Mouse (Mus musculus): ENCODE data around the gene Gm37240.

Gene Gm37240

DNA sequence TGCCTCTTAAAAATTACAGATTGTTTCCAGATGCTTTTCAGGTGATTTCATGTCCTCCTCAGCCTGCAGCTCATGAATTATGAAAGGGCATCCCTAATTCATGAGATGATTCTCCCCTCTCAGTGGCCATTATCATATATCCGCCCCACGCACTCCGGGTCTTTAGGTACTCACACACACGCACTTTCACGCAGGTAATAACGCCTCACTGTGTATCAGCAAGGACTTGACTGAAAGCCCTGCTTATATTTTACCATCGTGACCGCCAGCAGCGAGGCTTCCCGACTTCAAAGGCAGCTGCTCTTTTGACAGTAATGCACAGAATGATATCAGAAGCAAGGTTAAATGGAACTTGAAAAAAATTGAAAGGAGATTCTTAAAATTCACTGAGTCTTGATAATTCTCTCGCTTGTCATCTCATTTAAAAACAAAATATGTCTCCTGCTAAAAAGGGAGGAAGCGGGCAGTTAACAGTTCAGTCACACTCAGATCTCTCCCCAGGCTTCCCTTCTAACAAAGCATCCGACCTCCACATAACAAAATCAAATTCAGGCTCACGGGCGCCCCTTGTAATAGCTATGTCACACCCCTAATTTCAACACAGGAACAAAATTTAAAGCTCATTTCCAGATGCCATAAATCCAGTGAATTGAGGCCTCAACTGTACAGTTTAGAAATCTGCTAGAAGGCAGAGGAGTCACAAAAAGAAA lies 66.3 kb downstream of the Gm37240 start:
- no peak for DNase-seq

DNA sequence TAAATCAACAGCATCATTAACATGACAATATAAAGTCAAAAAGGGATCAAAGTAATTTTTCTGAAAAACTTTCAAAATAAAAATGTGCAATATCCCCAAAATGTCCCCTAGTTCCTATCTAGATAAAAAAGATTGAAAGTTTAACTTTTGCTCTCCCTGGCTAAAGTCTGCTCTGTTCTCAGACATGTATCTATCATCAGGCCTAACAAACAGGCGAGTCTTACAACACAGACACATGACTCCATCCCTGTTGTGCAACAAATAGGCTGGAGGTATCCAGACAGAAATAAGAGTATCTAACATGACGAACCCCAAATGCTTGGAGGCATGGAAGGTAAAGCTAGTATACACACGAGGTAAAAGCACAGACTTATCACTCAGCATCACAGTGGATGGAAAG lies 68.0 kb downstream of the Gm37240 start:
- no peak for DNase-seq

DNA sequence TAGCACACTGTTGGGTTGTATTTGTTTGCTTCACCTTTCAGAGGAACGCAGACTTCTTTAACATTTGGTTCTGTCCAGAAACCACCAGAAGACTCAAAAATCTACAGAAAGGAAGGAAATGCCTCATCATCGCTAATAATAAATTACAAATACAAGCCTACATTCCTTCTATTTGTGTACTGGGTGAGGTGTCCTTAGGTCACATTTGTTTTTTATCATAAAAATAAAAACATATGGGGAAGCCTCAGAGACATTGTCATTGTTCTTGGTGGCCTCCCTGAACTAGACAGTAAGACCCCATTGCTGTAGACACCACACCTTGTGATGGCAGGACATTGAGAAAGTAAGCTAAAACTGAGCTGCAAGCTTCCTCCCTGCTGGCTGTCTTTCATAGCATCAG lies 70.1 kb downstream of the Gm37240 start, which contains the start of gene Fam160a1:
Gene Fam160a1, minus strand, starts transcription at position 101 of the 400 bp plus-strand sequence.
- DNase-seq, result no peak

DNA sequence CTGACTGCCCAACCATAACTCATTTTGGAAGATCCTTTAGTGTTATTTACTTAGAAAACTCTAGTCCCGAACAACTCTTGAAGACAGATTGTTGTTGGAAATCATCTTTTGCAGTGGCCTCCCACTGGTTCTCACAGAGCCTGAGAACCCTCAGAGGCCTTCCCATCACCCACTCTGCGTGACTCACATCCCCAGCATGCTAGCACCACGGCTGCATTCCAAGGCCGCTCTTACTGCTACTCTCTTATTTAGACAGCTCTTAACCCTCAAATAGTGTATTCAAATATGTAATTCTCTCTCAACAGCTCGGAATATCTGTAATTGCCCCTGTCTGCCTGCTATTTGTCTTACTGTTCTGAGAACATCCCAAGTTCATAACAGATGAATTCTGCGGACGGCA lies 73.1 kb downstream of the Gm37240 start:
- peak; percentile 16 for DNase-seq

DNA sequence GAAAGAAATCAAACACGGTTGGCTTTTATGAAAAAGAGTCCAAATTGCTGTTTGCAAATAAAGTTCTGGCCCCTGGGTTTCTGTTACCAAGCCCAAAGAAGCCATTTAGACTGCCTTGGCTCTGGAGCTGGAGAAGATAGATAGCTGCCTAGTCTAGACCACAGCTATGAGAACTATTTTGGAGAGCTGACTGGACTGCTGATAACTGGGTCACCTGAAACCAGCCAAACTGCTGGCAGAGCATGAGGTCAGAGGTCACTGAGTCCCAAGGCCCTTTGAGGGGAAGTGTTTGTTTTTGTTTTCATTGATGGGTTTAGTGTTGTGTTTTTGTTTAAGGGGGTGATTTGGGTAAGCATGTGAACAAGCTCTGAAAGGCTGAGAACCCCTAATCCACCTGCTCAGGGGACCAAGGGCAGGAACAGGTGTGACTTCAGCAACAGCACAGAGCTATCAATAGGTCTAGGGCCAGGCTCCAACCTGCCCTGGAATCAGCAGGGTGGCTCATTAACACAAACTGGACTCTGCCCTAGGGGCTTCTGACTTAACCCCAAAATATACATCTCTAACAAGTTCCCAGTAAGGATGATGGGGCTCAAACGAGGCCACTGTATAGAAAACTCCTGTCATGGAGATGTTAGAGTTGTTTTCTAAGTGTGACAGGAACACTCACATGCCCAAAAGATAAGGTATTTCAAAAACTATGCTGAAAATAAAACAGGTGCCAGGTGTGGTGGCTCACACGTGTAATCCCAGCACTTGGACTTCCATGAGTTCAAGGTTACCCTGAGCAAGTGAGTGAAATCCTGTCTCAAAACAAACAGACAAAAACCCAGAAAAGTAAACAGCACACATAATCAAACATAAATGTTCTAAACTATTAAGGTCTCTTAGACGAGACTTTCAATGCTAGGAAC lies 74.0 kb downstream of the Gm37240 start:
- DNase-seq, result peak; percentile 39

DNA sequence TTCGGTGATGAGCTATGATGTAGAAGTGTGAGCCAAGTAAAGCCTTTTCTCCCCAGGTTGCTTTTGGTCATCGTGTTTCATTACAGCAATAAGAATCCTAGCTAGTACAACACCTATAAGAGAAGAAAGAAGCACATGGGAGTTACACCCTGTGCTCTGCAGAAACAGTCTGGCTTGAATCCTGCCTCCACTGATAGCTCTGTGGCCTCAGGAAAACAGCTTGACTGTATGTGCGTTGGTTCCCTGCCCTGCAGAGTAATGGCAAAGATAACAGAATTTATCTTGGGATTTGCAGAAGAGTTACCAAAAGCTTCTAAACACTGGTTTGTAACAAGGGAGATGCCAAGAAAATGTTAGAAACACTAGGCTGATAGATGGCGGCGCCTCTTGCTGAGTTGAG lies 75.3 kb downstream of the Gm37240 start:
- no peak for DNase-seq

DNA sequence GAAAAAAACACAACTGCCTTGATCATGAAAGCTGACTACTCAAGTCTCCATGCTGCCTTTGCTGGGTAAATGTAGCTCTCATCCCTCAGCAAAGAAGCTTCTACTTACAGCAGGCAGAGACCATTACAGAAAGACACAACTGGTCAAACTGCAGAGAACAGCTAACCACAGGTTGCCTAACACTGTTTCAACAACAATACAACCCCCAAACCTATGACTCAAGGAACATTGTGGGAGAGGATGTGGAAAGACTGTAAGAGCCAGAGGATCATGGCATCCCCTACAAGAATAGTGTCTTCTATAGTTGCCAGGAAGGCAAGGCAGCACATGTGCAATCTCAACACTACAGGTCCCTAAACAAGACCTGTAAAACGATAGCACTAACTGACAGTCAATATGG lies 94.2 kb downstream of the Gm37240 start:
- DNase-seq, result no peak

DNA sequence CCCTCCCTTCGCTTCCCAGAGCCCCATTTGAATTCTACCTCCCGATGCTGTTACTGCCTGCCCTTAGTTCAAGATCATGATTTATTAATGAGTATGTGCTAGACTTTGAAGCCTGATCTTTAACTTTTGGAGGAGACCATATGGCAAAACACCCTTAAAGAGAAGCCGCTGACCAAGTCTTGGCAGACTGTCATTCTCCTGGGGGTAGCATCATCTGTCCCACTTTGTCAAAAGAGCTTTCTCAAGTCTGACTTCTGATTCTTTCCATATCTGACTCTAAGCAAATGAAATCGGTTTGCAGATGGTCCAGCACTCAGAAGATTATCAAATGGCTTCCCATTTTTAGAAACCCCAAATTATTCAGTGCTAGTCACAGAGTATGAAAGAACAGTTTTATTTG lies 97.6 kb downstream of the Gm37240 start:
- DNase-seq, result no peak

DNA sequence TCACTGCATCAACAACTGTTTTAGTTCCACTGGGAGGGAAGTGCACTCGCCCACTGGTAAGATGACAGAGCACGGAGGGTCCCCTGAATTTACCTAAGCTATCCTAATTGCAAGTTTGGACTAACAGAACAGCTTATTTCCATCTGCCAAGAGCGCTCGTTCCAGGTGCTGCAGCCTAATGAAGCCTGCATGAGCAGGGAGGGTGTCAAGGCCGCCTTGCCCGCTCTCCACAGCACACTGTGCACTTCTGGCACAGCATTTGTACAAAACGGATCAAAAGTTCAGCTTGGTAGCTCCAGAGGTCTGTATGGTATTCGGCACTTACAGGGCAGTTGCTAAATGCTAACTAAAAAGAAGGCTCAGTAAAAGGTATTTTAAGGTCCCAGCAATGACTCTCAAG lies 100.8 kb downstream of the Gm37240 start:
- DNase-seq, result no peak

DNA sequence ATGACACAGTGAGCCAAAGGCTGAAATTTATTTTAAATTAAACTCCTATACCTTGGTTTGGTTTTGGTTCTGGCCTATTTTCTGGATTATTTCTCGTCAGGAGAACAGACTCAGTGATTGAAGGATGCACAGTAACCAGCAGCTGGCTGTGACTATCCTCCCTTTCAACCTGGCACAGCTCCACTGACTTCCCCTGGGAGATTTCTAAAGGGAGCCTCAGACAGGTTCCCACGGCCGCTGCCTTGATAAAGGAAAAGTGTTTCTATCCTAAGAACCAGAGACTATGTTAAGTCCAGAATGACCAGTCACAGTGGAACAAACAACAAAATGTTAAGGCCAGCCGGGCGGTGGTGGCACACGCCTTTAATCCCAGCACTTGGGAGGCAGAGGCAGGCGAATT lies 106.4 kb downstream of the Gm37240 start:
- DNase-seq, result no peak

DNA sequence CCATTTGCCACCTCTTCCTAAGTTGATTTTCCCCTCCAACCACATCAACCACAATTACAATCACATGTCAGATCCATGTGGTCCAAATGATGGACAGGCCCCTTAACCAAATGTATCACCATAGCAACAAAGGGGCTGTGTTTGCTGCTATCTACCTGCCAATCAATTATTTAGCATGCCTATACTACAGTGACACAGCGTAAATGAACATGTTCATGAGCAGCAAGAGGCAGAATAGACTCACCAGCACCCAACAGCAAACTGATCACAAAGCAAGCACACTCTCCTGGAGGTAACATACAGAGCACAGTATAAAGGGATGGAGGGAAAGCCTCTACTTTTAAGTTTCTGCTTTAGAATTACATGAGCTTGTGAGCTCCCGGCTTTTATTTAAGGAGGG lies 107.0 kb downstream of the Gm37240 start:
- DNase-seq, result no peak

DNA sequence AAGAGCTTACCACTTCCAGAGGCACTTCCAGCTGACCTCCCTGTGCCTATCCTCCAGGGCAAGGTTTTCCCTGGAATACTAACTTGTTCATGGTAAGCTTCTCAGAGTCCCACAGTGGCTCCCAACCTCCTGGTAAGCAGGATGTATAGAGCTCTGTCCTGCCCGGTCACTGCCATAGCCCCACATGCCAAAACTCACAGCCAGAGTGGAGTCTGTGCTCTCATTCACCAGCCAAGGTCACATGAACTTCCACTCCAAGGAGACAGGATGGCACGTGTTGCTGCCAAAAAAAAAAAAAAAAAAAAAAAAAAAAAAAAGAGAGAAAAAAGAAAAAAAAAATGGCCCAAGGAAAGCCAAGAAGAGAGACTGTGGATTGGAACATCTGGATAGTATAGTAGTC lies 109.5 kb downstream of the Gm37240 start:
- DNase-seq, result no peak

DNA sequence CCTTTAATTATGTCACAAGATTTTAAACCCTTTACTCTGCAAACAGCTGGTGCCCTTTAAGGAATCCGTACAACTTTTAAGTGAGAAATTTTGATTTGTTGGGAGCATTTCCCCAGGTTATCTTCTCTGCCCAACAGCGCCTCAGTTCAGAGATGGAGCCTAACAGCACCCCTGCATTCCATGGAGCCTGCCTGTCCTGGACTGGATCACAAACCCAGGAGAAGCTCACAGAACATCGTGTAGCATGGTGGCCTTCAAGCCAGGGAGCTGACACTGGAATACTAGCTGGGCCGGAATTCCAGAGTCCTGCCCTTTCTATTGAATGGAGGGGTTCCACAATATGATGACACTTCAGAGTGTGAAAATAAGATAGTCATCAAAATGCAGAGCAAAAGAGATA lies 110.0 kb downstream of the Gm37240 start:
- no peak for DNase-seq

DNA sequence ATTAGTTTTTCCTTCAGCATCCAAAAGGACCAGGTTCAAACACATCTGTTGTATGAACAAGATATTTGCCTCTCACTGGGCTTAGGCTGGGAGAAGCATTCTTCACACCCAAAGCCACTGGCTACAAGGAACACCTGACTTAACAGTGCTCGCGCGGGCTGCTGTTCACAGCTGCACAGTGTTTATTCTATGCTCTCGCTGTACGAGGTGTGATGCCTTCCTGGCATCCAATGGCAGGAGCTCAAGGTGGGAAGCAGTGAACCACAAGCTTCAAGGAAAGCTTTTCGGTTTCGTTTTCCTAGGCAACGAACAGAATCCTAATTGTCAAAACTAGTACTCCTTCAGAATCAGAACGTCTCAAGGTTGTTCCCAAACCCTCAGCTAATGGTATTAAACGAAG lies 110.6 kb downstream of the Gm37240 start:
- DNase-seq, result no peak

DNA sequence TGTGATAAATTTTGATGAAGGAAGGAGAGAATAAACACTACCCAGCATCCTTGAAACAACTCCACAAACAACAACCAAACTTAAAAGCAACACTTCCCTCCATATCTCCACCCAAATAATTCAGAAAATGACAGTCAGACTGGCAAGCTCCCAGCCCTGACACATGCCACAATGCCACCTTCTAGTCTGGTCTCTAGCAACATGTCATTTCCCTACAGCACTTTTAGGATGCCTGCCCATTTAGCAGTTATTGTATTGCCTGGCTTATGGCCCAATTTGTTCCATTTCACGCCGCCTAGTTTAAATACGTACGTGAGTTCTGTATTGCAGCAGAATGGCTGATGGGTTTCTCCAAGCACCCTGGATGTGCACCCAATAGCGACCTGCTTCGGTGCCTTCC lies 111.2 kb downstream of the Gm37240 start:
- DNase-seq, result no peak

DNA sequence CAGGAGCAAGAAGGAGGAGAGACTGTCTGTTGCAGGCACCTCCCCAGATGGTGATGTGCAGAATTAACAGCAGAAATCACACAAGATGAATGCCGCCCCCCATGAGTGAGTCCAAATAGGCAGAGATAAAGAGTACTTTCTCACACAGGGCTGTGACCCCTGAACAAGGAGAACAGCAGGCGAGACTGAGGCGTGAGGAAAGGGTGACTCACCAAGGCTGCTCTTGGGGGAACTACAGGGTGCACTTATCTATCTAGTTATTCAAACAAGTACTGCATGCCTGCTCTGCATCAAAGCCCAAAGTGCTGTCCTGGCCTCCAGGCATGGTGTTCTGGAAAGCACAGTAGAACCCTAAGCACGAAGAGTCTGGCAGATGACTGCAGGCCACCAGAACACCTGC lies 113.4 kb downstream of the Gm37240 start:
- no peak for DNase-seq

DNA sequence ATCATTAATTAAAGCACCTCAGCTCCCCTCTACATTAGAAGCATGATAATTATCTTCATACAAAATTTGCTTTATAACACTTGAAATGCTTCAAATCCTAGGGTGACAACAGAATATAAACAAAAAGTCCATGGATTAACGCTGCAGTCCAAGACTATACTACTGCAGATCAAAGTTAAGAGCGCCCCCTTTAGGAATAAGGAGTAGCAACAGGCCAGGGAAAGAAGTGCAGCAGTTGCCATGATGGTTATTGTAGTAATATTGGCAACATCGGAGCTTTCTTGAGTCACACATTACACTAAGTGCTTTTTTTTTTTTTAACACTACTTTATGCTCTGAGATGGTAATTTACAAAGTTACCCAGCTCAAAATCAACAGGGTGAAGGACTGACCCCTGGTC lies 113.9 kb downstream of the Gm37240 start:
- no peak for DNase-seq

DNA sequence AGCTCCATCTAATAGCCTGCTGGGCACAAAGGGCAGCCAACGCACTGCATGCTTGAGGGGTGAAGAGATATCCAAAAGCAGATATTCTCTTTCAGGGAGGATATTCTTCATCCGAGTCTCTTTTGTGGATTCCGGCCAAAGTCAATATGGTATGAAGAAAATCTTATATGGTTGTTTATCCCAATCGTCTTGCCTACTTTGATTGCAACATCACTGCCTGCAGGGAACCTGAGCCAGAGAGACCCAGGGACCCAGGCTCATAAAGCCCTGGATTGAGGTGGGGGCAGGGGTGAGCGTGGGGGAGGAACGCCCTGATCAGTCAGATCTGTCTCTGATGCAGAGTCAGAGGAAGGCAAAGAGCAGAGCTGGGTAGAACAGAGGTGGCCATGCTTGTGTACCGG lies 122.4 kb downstream of the Gm37240 start:
- DNase-seq, result no peak

DNA sequence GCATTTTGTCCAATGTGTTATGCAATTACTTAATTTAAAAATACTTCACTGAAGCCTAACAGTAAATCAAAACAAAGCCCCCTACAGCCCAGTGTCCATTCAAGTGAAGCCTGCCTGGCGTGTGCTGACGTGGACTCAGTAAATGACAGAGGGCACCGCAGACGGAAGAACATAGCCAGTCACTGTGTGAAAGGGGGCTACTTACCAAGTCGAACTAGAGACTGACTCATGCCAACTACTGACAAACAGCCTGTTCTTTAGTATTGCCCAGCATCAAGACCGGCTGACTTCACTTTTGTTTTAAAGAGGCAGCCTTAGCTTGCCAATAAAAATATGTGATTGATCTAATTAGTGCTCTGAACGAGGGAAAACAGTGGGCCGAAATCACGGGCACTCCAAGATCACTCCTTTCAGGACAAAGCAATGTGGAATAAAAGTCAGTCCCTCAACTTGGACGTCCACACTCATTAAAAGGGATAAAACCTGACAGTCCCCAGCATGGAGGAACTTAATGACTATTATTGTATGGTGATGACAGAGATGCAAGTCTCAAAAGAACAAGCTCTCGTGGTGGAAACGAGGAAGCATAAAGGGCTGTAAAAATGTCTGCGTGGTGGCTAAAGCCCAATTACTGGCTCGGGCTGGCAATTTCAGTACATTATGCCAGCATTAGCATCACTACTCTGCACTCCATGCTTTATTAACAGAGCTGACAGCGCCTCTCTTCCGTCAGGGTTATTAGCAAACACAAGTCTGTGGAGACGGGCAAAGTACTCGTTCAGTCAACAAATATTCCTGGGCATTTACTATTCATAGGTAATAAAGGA lies 123.1 kb downstream of the Gm37240 start:
- no peak for DNase-seq

DNA sequence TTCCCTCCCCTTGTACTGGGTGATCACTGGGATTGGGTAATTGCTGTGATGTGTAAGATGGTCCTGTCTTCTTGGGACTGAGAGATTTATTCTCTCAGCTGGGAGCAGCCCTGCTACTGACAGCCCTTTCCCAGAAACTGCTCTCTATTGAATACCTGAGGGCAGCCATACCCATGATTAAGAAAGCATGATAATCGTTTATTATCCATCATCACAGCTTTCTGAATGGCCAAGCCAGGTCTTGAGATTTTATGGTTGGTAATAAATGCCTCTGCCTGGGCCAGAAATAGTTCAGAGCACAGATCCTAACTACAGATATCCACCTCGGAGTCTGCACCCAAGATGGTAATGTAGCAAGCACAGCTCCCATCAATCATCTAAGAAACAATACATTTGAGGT lies 129.4 kb downstream of the Gm37240 start:
- DNase-seq, result no peak

DNA sequence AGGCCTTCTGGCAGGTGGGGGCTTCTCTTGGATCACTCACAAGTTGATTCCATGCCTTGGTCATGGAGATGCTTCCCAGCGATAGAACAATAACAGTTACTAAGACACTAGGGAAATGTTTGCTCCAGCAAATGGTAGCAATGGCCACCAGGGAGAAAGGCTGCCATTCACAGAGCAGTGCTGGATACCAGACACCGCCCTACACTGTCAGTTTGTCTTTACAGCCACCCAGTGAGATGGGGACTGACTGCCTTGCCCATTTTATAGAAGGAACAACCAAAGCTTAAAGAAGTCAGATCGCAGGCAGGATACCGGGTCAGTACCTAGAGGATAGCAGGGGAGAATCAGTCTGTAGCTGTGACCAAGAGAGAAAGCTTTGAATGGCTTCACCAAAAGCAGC lies 129.9 kb downstream of the Gm37240 start:
- DNase-seq, result no peak

DNA sequence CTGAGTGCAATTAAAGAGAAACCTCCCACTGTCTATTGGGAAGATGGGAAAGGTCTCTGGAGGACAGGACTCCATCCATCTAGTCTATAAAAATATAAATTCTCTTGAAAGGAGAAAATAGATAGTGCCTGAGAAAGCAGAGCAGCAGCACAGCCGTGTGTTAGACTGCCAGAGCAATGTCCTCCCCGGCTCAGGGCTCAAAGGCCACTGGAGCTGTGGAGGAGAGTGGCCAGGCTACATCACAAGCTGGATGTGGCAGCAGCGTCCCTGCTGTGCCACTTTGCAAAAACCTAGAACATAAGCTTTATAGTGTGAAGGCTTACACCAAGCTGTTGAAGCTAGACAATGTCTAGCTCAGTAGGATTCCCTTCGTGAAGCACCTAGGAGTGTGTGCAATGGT lies 138.0 kb downstream of the Gm37240 start:
- no peak for DNase-seq

DNA sequence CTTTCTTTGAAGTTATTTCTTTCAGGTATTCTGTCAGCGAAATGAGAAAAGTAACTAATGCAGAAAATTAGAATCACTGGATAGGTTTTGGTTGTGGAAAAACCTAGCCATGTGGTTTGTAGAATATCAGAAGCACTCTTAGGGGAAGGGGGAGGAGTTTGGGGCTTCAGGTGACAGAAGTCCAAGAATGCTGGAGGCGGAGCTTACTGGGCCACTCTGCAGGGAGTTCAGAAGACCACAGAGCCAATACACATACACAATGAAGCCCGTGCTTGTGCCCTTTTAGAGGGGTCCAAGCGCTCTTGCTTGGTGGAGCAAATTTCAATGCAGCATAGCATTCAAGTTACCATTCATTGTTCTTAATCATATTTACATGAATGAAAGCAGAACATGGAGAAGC lies 138.5 kb downstream of the Gm37240 start:
- no peak for DNase-seq

DNA sequence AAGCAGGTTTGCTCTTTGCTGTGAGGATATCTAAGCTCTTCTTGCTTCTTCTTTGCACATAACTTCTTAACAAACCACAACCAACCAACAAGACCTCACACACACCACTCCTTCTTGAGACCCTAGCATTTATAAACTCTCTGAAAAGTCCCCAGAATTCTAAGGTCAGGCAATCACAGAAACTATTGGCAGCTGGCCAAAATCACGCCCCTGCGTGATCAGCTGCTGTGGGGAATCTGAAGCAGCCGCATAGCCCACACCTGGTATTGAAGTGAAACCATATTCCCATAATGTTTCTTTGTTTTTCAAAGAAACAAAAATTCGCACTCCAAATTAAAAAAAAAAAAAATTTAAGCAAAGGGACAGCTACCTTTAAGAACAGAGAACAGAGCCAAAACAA lies 141.2 kb downstream of the Gm37240 start:
- no peak for DNase-seq
